Mouse (Mus musculus) frontal cortex, adult 2 months (tissue): Measurements from ENCODE around the gene Nrm. TPM values are rescaled to one million over a fixed set of nuclear protein-coding genes. Genes with fewer than 3 reads are reported as not detected.
A peak's percentile ranks its signal among the peaks of the same experiment; 100 is the strongest.

Experiments used
- DNase-seq, 2 experiments: peaks; one replicate each; pipeline ENCODE4 v3.0.0; 2022; ENCODE audit warnings: low spot score in 1 of 2; ENCODE audit errors: extremely low spot score in 1 of 2
- polyA plus RNA-seq: library from polyadenylated mRNA; depleted of rRNA; stranded (reverse); fragments of >200 nt; gene quantifications from 2 replicates; pipeline ENCODE4 v1.2.3, GENCODE M21; 2012

Gene Nrm
- polyA plus RNA-seq, 1 experiment: 9.0 TPM

GRCm38 (mm10) chr17:35865481-35866280, 4.6 kb downstream of the Nrm start, which contains the start of gene Ppp1r18:
Ppp1r18 (plus strand) TSS chr17:35865593.
- DNase-seq: peak in 1 of 2 experiments; percentile 26

- DNase-seq: peak in 1 of 2 experiments; percentile 23
Measured at GRCm38 (mm10) chr17:35866281-35866831, 5.2 kb downstream of the Nrm start.

GRCm38 (mm10) chr17:35866911-35867890, 6.1 kb downstream of the Nrm start:
- DNase-seq: peak in 1 of 2 experiments; percentile 30

GRCm38 (mm10) chr17:35868165-35868820, 7.2 kb downstream of the Nrm start:
- no peak for DNase-seq

GRCm38 (mm10) chr17:35868961-35869345, 7.8 kb downstream of the Nrm start:
- DNase-seq: no peak

GRCm38 (mm10) chr17:35869346-35870067, 8.4 kb downstream of the Nrm start:
- DNase-seq: no peak

GRCm38 (mm10) chr17:35870151-35870883, 9.2 kb downstream of the Nrm start:
- peak in 1 of 2 experiments; percentile 24 for DNase-seq

GRCm38 (mm10) chr17:35870884-35871696, 10.0 kb downstream of the Nrm start:
- no peak for DNase-seq

- DNase-seq: peak; percentile 55 to 89
Measured at GRCm38 (mm10) chr17:35873774-35874519, 12.8 kb downstream of the Nrm start.

- DNase-seq: peak in 1 of 2 experiments; percentile 81
Measured at GRCm38 (mm10) chr17:35874721-35875120, 13.6 kb downstream of the Nrm start.

GRCm38 (mm10) chr17:35879245-35880057, 18.3 kb downstream of the Nrm start, which contains the start of gene Dhx16:
Dhx16 (plus strand) TSS chr17:35879819.
- peak; percentile 90 to 97 for DNase-seq

- DNase-seq: no peak
Measured at GRCm38 (mm10) chr17:35882924-35883323, 21.8 kb downstream of the Nrm start.

- DNase-seq: no peak
Measured at GRCm38 (mm10) chr17:35883777-35884176, 22.7 kb downstream of the Nrm start.

GRCm38 (mm10) chr17:35887725-35888124, 26.6 kb downstream of the Nrm start:
- DNase-seq: no peak

- DNase-seq: peak; percentile 79 to 93
Measured at GRCm38 (mm10) chr17:35896781-35897643, 35.9 kb downstream of the Nrm start, which contains the start of gene 2310061I04Rik. 2310061I04Rik (minus strand) TSS chr17:35897431.
